In the genomic region with DNA sequence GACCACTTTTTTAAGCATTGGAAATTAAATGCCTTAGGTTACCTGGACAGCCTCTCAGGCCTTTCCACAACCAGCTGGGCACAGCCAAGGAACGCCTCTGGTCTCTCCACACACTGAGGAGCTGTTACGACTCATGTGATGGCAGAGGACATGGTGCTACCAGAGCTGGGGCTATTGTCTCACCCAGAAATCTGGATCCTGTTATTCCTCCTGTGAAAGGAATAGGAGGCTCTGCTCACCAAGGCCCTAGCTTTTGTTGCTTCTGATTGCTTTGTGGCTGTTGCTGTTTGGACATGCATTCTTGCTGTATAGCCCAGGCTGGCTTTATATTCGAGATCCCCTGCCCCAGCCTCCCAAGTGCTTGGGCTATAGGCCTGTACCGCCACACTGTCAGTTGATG, we compare ENCODE assay signal across 16 mouse cellular contexts. TPM values are rescaled to one million over a fixed set of nuclear protein-coding genes. Genes with fewer than 3 reads are reported as not detected.
DNase-seq lines count a peak whose midpoint lies in the region; ATAC-seq and TF ChIP-seq lines count a peak whose summit lies in the region.
"Had no signal": no experiment of that assay in that cellular context is flagged by ENCODE, and none has a peak within 500 bp of the region (broad histone marks: within the 10 kb centered on the region; RNA-seq: fewer than 3 reads in every experiment).

No protein-coding gene starts in this region.

- no peak for ATAC-seq in heart, embryonic 13.5 days (ENCODE audit: extremely low read depth, insufficient number of reproducible peaks, low FRiP score, low TSS enrichment)
- ATAC-seq in kidney, postnatal 0 days (replicated peaks; ENCODE audit: low FRiP score, low read depth), result no peak
- no peak for ATAC-seq in embryonic facial prominence, embryonic 12.5 days (ENCODE audit: insufficient number of reproducible peaks, insufficient read depth, low FRiP score, low TSS enrichment)

- peak overlapping the region; percentile 89 for H3K27ac ChIP-seq in heart, embryonic 13.5 days (replicated peaks)
- H3K27ac ChIP-seq in kidney, postnatal 0 days, result peak overlapping the region; percentile 79; the same call in 1 of the 2 replicates
- H3K27ac ChIP-seq in embryonic facial prominence, embryonic 12.5 days, result peak overlapping the region; percentile 9; the same call in 1 of the 2 replicates
- peak overlapping the region; percentile 70 for H3K27ac ChIP-seq in olfactory bulb, adult 2 months (ENCODE audit: insufficient read depth, low read depth, low read length)

- 79% methylated on average over 4 of the region's 4 CpGs for WGBS in heart, embryonic 13.5 days
- WGBS in kidney, postnatal 0 days, result 70% methylated on average over 4 of the region's 4 CpGs
- WGBS in embryonic facial prominence, embryonic 12.5 days, result 67% methylated on average over 4 of the region's 4 CpGs
- WGBS in olfactory bulb, adult 2 months, result 66% methylated on average over 4 of the region's 4 CpGs

- H3K36me3 ChIP-seq in heart, embryonic 13.5 days, result no peaks in the 10 kb centered on the region
- H3K36me3 ChIP-seq in kidney, postnatal 0 days (ENCODE audit: insufficient read depth, low read length), result no peaks in the 10 kb centered on the region
- no peaks in the 10 kb centered on the region for H3K36me3 ChIP-seq in embryonic facial prominence, embryonic 12.5 days

- H3K9me3 ChIP-seq in heart, embryonic 13.5 days, result no peaks in the 10 kb centered on the region
- no peaks in the 10 kb centered on the region for H3K9me3 ChIP-seq in kidney, postnatal 0 days (replicated peaks; ENCODE audit: low read length)
- H3K9me3 ChIP-seq in embryonic facial prominence, embryonic 12.5 days, result no peaks in the 10 kb centered on the region

- no peak overlapping the region for H3K4me2 ChIP-seq in heart, embryonic 13.5 days
- no peak overlapping the region for H3K4me2 ChIP-seq in kidney, postnatal 0 days (ENCODE audit: low read length)
- no peak overlapping the region for H3K4me2 ChIP-seq in embryonic facial prominence, embryonic 12.5 days (replicated peaks)
- H3K4me2 ChIP-seq: lung, embryonic 14.5 days had no signal

- intact Hi-C loops in heart, postnatal 36 days (cut with DNase I), result loop anchor here (2.0 kb wide), 1 partner anchor 33 kb away; no protein-coding TSS in a partner anchor

- H3K27me3 ChIP-seq in heart, embryonic 13.5 days (replicated peaks), result no peaks in the 10 kb centered on the region
- H3K27me3 ChIP-seq in kidney, postnatal 0 days (ENCODE audit: insufficient read depth, low read length), result no peaks in the 10 kb centered on the region
- H3K27me3 ChIP-seq in embryonic facial prominence, embryonic 12.5 days, result no peaks in the 10 kb centered on the region
- H3K27me3 ChIP-seq: Patski had no signal

- no peak for TF ChIP-seq POLR2A in olfactory bulb, adult 2 months (IDR thresholded peaks at IDR 0.05; ENCODE audit: insufficient read depth, low read depth, low read length)

- H3K4me1 ChIP-seq in heart, embryonic 13.5 days, result peaks cover 48% of the 10 kb centered on the region
- H3K4me1 ChIP-seq in kidney, postnatal 0 days (replicated peaks; ENCODE audit: insufficient read depth, low read length), result peaks cover 20% of the 10 kb centered on the region
- H3K4me1 ChIP-seq in embryonic facial prominence, embryonic 12.5 days, result peaks cover 28% of the 10 kb centered on the region
- peaks cover 40% of the 10 kb centered on the region for H3K4me1 ChIP-seq in olfactory bulb, adult 2 months (ENCODE audit: control insufficient read depth, insufficient read depth, low read length)

- H3K9ac ChIP-seq in heart, embryonic 13.5 days, result no peak overlapping the region
- no peak overlapping the region for H3K9ac ChIP-seq in kidney, postnatal 0 days (ENCODE audit: low read depth, low read length)
- H3K9ac ChIP-seq in embryonic facial prominence, embryonic 12.5 days, result no peak overlapping the region
- H3K9ac ChIP-seq: forebrain, postnatal 0 days; lung, embryonic 14.5 days had no signal

- no peak for DNase-seq in heart, postnatal 36 days
- no peak for DNase-seq in kidney, postnatal 0 days (ENCODE audit: low spot score)
- no peak for DNase-seq in kidney, adult 18-20 months
- DNase-seq in adrenal gland, adult 2 months, result no peak
- no peak for DNase-seq in left cerebral cortex, adult 9 months (ENCODE audit: low spot score in 2 of 2)
- DNase-seq: adrenal gland, postnatal 14 days; cerebellum, adult 11-12 months; forebrain, postnatal 0 days; kidney, postnatal 25 days; lung, embryonic 14.5 days; thymus, adult 18-20 months had no signal

- TF ChIP-seq CTCF in kidney, postnatal 0 days (IDR thresholded peaks at IDR 0.05; ENCODE audit: low read depth), result no peak
- no peak for TF ChIP-seq CTCF in olfactory bulb, adult 2 months (IDR thresholded peaks at IDR 0.05; ENCODE audit: insufficient read depth, low read depth, low read length)

- no peak overlapping the region for H3K4me3 ChIP-seq in heart, embryonic 13.5 days
- no peak overlapping the region for H3K4me3 ChIP-seq in kidney, postnatal 0 days (replicated peaks; ENCODE audit: low read depth, low read length)
- H3K4me3 ChIP-seq in embryonic facial prominence, embryonic 12.5 days, result no peak overlapping the region
- no peak overlapping the region for H3K4me3 ChIP-seq in olfactory bulb, adult 2 months (ENCODE audit: insufficient read depth, low read depth, low read length)

RNA-seq across cellular contexts. Expression of a gene that starts 19.5 kb away (rescaled TPM):
- polyA plus RNA-seq in heart, embryonic 13.5 days (2015; fragmentation: Nextera tagmentation; extraction: Ambion mirVana), result not detected in 2 replicates
- total RNA-seq in heart, postnatal 36 days (2021), result under 1 TPM; 0.24 to 0.36 TPM
- 0.11 and 0.13 TPM in 2 replicates for polyA plus RNA-seq in kidney, postnatal 0 days (2015; fragmentation: Nextera tagmentation; extraction: Ambion mirVana)
- 0.24 and 0.27 TPM in 2 replicates for polyA plus RNA-seq in embryonic facial prominence, embryonic 12.5 days (2016; fragmentation: Nextera tagmentation; extraction: Ambion mirVana)
- polyA plus RNA-seq in olfactory bulb, adult 2 months (2012; ENCODE audit: insufficient read depth, insufficient read length, low replicate concordance, missing spikeins), result not detected in 2 replicates
- total RNA-seq in adrenal gland, adult 2 months (2021), result under 1 TPM; 0.35 to 0.61 TPM
- polyA plus RNA-seq in adrenal gland, adult 2 months (2012; rRNA removed), result 0.16 and 0.27 TPM in 2 replicates
- total RNA-seq: forebrain, postnatal 0 days had no signal
- polyA plus RNA-seq: small intestine, adult 2 months had no signal

RNA-seq across cellular contexts. Expression of a gene that starts 29.2 kb away (rescaled TPM):
- 0.44 and 1.4 TPM in 2 replicates for polyA plus RNA-seq in heart, embryonic 13.5 days (2015; fragmentation: Nextera tagmentation; extraction: Ambion mirVana)
- 1 to 10 TPM; 1.4 to 1.7 TPM for total RNA-seq in heart, postnatal 36 days (2021)
- polyA plus RNA-seq in kidney, postnatal 0 days (2015; fragmentation: Nextera tagmentation; extraction: Ambion mirVana), result 97.6 and 110 TPM in 2 replicates
- polyA plus RNA-seq in embryonic facial prominence, embryonic 12.5 days (2016; fragmentation: Nextera tagmentation; extraction: Ambion mirVana), result 1.3 and 1.9 TPM in 2 replicates
- not detected in 2 replicates for polyA plus RNA-seq in olfactory bulb, adult 2 months (2012; ENCODE audit: insufficient read depth, insufficient read length, low replicate concordance, missing spikeins)
- total RNA-seq in adrenal gland, adult 2 months (2021), result 1 to 10 TPM; 3.7 to 8.0 TPM
- 1.5 and 1.6 TPM in 2 replicates for polyA plus RNA-seq in adrenal gland, adult 2 months (2012; rRNA removed)

RNA-seq across cellular contexts. Expression of a gene that starts 34.7 kb away (rescaled TPM):
- polyA plus RNA-seq in heart, embryonic 13.5 days (2015; fragmentation: Nextera tagmentation; extraction: Ambion mirVana), result 12.8 and 14.6 TPM in 2 replicates
- 10 to 100 TPM; 19.6 to 21.2 TPM for total RNA-seq in heart, postnatal 36 days (2021)
- polyA plus RNA-seq in kidney, postnatal 0 days (2015; fragmentation: Nextera tagmentation; extraction: Ambion mirVana), result 31.8 and 36.6 TPM in 2 replicates
- polyA plus RNA-seq in embryonic facial prominence, embryonic 12.5 days (2016; fragmentation: Nextera tagmentation; extraction: Ambion mirVana), result 20.3 and 20.5 TPM in 2 replicates
- polyA plus RNA-seq in olfactory bulb, adult 2 months (2012; ENCODE audit: insufficient read depth, insufficient read length, low replicate concordance, missing spikeins), result not detected in 2 replicates
- total RNA-seq in adrenal gland, adult 2 months (2021), result 10 to 100 TPM; 12.8 to 21.1 TPM
- polyA plus RNA-seq in adrenal gland, adult 2 months (2012; rRNA removed), result 29.3 and 31.3 TPM in 2 replicates

RNA-seq across cellular contexts. Expression of a gene that starts 35.3 kb away (rescaled TPM):
- 17.2 and 22.1 TPM in 2 replicates for polyA plus RNA-seq in heart, embryonic 13.5 days (2015; fragmentation: Nextera tagmentation; extraction: Ambion mirVana)
- 10 to 100 TPM; 17.3 to 18.0 TPM for total RNA-seq in heart, postnatal 36 days (2021)
- 23.3 and 26.1 TPM in 2 replicates for polyA plus RNA-seq in kidney, postnatal 0 days (2015; fragmentation: Nextera tagmentation; extraction: Ambion mirVana)
- polyA plus RNA-seq in embryonic facial prominence, embryonic 12.5 days (2016; fragmentation: Nextera tagmentation; extraction: Ambion mirVana), result 41.5 and 41.7 TPM in 2 replicates
- not detected in 2 replicates for polyA plus RNA-seq in olfactory bulb, adult 2 months (2012; ENCODE audit: insufficient read depth, insufficient read length, low replicate concordance, missing spikeins)
- total RNA-seq in adrenal gland, adult 2 months (2021), result 10 to 100 TPM; 15.9 to 22.0 TPM
- polyA plus RNA-seq in adrenal gland, adult 2 months (2012; rRNA removed), result 48.3 and 49.2 TPM in 2 replicates

RNA-seq across cellular contexts. Expression of a gene that starts 35.8 kb away (rescaled TPM):
- polyA plus RNA-seq in heart, embryonic 13.5 days (2015; fragmentation: Nextera tagmentation; extraction: Ambion mirVana), result not detected in 2 replicates
- not detected for total RNA-seq in heart, postnatal 36 days (2021)
- polyA plus RNA-seq in kidney, postnatal 0 days (2015; fragmentation: Nextera tagmentation; extraction: Ambion mirVana), result 0.34 and 0.38 TPM in 2 replicates
- not detected in 2 replicates for polyA plus RNA-seq in embryonic facial prominence, embryonic 12.5 days (2016; fragmentation: Nextera tagmentation; extraction: Ambion mirVana)
- not detected in 2 replicates for polyA plus RNA-seq in olfactory bulb, adult 2 months (2012; ENCODE audit: insufficient read depth, insufficient read length, low replicate concordance, missing spikeins)
- under 1 TPM; 0.55 to 0.75 TPM for total RNA-seq in adrenal gland, adult 2 months (2021)
- 0.09 and 0.12 TPM in 2 replicates for polyA plus RNA-seq in adrenal gland, adult 2 months (2012; rRNA removed)
- polyA plus RNA-seq: forebrain, postnatal 0 days; lung, embryonic 14.5 days; small intestine, adult 2 months had no signal

Comparison
In these comparisons a context has a peak if more than half of its experiments do, and no peak if none do; other contexts are left out.
1. H3K27ac ChIP-seq: peak in every context shown above with its lines; median percentile 89 in heart, embryonic 13.5 days; 79 in kidney, postnatal 0 days; 70 in olfactory bulb, adult 2 months; 9 in embryonic facial prominence, embryonic 12.5 days.
2. RNA of a gene that starts 29.2 kb away (polyA plus RNA-seq): 97.6 to 110 TPM in kidney, postnatal 0 days; 1.5 to 1.6 TPM in adrenal gland, adult 2 months, 1.3 to 1.9 TPM in embryonic facial prominence, embryonic 12.5 days, 0.44 to 1.4 TPM in heart, embryonic 13.5 days and not detected in olfactory bulb, adult 2 months; every median in the first group is over 10 times any median in the second.
3. RNA of a gene that starts 34.7 kb away (polyA plus RNA-seq): 31.8 to 36.6 TPM in kidney, postnatal 0 days, 29.3 to 31.3 TPM in adrenal gland, adult 2 months, 20.3 to 20.5 TPM in embryonic facial prominence, embryonic 12.5 days and 12.8 to 14.6 TPM in heart, embryonic 13.5 days; not detected in olfactory bulb, adult 2 months; every median in the first group is over 10 times any median in the second.